Mouse (Mus musculus): Measurements from ENCODE around the gene Mars. TPM values are rescaled to one million over a fixed set of nuclear protein-coding genes. Genes with fewer than 3 reads are reported as not detected.

Gene Mars
- polyA plus RNA-seq, 1 experiment from 2014 or later: 187 TPM

DNA sequence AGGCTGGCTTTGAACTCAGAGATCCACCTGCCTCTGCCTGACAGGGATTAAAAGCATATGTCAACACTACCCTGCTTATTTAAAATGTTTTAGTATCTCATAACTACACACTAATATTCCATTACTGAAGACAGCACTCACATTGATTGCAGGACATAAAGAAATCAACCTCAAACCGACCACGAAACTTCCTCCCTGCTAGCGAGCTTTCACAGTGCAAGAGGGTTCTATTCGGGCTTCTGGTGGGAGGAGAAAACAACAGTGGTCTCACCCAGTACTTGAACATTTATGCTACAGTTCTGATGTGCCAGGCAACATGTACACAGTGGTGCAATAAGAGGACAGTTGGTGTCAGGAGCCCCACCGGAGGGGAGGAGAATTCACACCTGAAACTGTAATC lies 60.8 kb downstream of the Mars start:
- no peak overlapping the region for H3K27ac ChIP-seq (replicated peaks)
- peaks cover under 1% of the 10 kb centered on the region; the same call in 1 of the 2 replicates for H3K4me1 ChIP-seq
- no peaks in the 10 kb centered on the region for H3K27me3 ChIP-seq (ENCODE audit: low read depth, poor library complexity, severe bottlenecking)
- no peaks in the 10 kb centered on the region for H3K9me3 ChIP-seq (replicated peaks)
- no peak for DNase-seq (ENCODE audit: low spot score)
- peaks cover 9% of the 10 kb centered on the region; the same call in 1 of the 2 replicates for H3K36me3 ChIP-seq
- no peak overlapping the region for H3K4me3 ChIP-seq
- WGBS: 90% methylated on average over 5 of the region's 5 CpGs

Other genes starting within 250 kb of the Mars start
- gene Cdk4, start 248.3 kb downstream of the Mars start, polyA plus RNA-seq (2016; fragmentation: Nextera tagmentation; extraction: Ambion mirVana): 2,811 and 2,916 TPM in 2 replicates
- gene Tspan31, start 241.5 kb downstream of the Mars start, polyA plus RNA-seq (2016; fragmentation: Nextera tagmentation; extraction: Ambion mirVana): 197 and 208 TPM in 2 replicates
- 0.10 and 0.19 TPM in 2 replicates for gene Agap2, start 236.5 kb downstream of the Mars start, polyA plus RNA-seq (2016; fragmentation: Nextera tagmentation; extraction: Ambion mirVana)
- 62.3 and 83.0 TPM in 2 replicates for gene Os9, start 190.7 kb downstream of the Mars start, polyA plus RNA-seq (2016; fragmentation: Nextera tagmentation; extraction: Ambion mirVana)
- gene B4galnt1, start 146.6 kb downstream of the Mars start, polyA plus RNA-seq (2016; fragmentation: Nextera tagmentation; extraction: Ambion mirVana): 4.9 and 6.1 TPM in 2 replicates
- gene Slc26a10, start 131.1 kb downstream of the Mars start, polyA plus RNA-seq (2016; fragmentation: Nextera tagmentation; extraction: Ambion mirVana): 0.87 and 1.4 TPM in 2 replicates
- 24.8 and 28.7 TPM in 2 replicates for gene Arhgef25, start 121.7 kb downstream of the Mars start, polyA plus RNA-seq (2016; fragmentation: Nextera tagmentation; extraction: Ambion mirVana)
- 119 and 142 TPM in 2 replicates for gene Dtx3, start 116.1 kb downstream of the Mars start, polyA plus RNA-seq (2016; fragmentation: Nextera tagmentation; extraction: Ambion mirVana)
- gene Pip4k2c, start 100.2 kb downstream of the Mars start, polyA plus RNA-seq (2016; fragmentation: Nextera tagmentation; extraction: Ambion mirVana): 16.5 and 18.1 TPM in 2 replicates
- 14.9 and 29.4 TPM in 2 replicates for gene Kif5a, start 48.4 kb downstream of the Mars start, polyA plus RNA-seq (2016; fragmentation: Nextera tagmentation; extraction: Ambion mirVana)
- 212 and 239 TPM in 2 replicates for gene Dctn2, start 45.4 kb downstream of the Mars start, polyA plus RNA-seq (2016; fragmentation: Nextera tagmentation; extraction: Ambion mirVana)
- gene Mbd6, start 22.8 kb downstream of the Mars start, polyA plus RNA-seq (2016; fragmentation: Nextera tagmentation; extraction: Ambion mirVana): 11.9 and 13.0 TPM in 2 replicates
- 1.1 and 1.3 TPM in 2 replicates for gene Arhgap9, start 10.2 kb upstream of the Mars start, polyA plus RNA-seq (2016; fragmentation: Nextera tagmentation; extraction: Ambion mirVana)
- gene Gli1, start 30.2 kb upstream of the Mars start, polyA plus RNA-seq (2016; fragmentation: Nextera tagmentation; extraction: Ambion mirVana): 7.8 and 11.0 TPM in 2 replicates
- gene Inhbe, start 42.6 kb upstream of the Mars start, polyA plus RNA-seq (2016; fragmentation: Nextera tagmentation; extraction: Ambion mirVana): 0.02 TPM in 1 of 2 replicates, not detected in the other
- not detected in 2 replicates for gene Inhbc, start 58.6 kb upstream of the Mars start, polyA plus RNA-seq (2016; fragmentation: Nextera tagmentation; extraction: Ambion mirVana)
- 29.6 and 34.5 TPM in 2 replicates for gene R3hdm2, start 68.5 kb upstream of the Mars start, polyA plus RNA-seq (2016; fragmentation: Nextera tagmentation; extraction: Ambion mirVana)
- gene Stac3, start 189.9 kb upstream of the Mars start, polyA plus RNA-seq (2016; fragmentation: Nextera tagmentation; extraction: Ambion mirVana): 0.52 and 0.62 TPM in 2 replicates
- 5.2 and 5.8 TPM in 2 replicates for gene Ndufa4l2, start 203.2 kb upstream of the Mars start, polyA plus RNA-seq (2016; fragmentation: Nextera tagmentation; extraction: Ambion mirVana)
- gene Shmt2, start 210.7 kb upstream of the Mars start, polyA plus RNA-seq (2016; fragmentation: Nextera tagmentation; extraction: Ambion mirVana): 107 and 121 TPM in 2 replicates
- 19.4 and 27.2 TPM in 2 replicates for gene Nxph4, start 222.8 kb upstream of the Mars start, polyA plus RNA-seq (2016; fragmentation: Nextera tagmentation; extraction: Ambion mirVana)

Data from midbrain, embryonic 10.5 days (tissue).